Mouse (Mus musculus) ZHBTc4 (cell line): ENCODE data around the gene Acads.

Experiments used
- DNase-seq: peaks from one replicate; pipeline ENCODE4 v3.0.0-alpha.2; 2011; ENCODE audit warnings: low read depth, low spot score

The Acads gene

GRCm38 (mm10) chr5:115072143-115072542, 47.0 kb downstream of the Acads start:
- no peak for DNase-seq

- DNase-seq: no peak
Measured at GRCm38 (mm10) chr5:115071096-115071901, 47.8 kb downstream of the Acads start.

- DNase-seq: no peak
Measured at GRCm38 (mm10) chr5:115070457-115070856, 48.7 kb downstream of the Acads start.

- DNase-seq: no peak
Measured at GRCm38 (mm10) chr5:115069611-115070010, 49.5 kb downstream of the Acads start.

DNA sequence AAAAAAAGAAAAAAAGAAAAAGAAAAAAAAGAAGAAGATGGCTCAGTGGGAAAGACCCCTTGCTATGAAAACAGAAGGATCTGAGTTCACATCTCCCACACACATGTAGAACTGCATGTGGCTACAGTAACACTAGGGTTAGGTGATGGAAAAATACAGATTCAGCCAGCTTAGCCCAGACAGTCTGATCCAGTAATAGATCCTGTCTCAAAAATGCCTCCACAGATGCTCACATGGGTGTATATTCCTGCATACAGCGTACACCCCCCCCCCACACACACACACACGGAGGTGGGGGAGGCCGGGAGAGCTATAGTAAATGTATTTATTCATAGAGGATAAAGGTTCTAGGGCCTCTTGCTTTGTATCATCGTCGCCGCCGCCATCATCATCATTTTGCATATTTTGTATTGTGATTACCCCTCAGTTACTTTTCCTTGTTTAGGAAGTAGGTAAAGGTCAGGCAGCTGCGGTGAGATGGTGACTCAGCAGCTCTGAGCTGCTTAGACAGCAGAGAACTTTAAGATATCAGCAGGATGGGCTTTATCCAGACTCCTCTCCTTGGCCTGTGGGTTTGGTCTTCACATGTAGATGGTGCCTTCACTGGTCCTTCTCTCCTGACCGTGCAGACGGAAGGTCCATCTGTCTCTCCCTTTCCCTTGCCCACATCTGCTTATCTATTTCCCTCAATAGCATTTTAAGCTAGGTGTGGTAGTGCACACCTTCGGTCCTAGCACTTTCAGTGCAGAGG, 50.3 kb downstream of the Acads start:
- no peak for DNase-seq

GRCm38 (mm10) chr5:115066245-115066644, 52.9 kb downstream of the Acads start:
- no peak for DNase-seq

- DNase-seq: no peak
Measured at GRCm38 (mm10) chr5:115063391-115063790, 55.8 kb downstream of the Acads start.

DNA sequence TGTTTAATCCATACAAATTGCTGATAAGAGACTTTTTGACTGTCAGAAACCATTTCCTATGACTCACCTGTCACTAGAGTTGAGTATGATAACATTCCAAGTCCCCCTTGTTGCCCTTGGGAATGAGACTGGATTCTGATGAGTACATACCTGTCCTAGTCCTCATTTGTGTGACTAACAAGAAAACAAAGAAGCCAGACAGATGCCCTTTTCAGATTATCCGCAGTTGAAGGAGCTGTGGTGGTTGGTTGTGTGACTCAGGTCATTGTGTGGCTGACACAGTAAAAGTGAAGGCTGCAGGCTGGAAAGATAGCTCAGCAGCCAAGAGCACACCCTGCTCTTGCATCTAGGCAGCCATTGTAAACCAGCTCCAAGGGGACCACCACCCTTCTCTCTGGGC, 56.6 kb downstream of the Acads start:
- no peak for DNase-seq

- DNase-seq: no peak
Measured at GRCm38 (mm10) chr5:115060977-115061376, 58.2 kb downstream of the Acads start.
